Mouse (Mus musculus) MEL (cell line): ENCODE measurements around the gene Spdef. TPM values are rescaled to one million over a fixed set of nuclear protein-coding genes. Genes with fewer than 3 reads are reported as not detected.
A peak's percentile ranks its signal among the peaks of the same experiment; 100 is the strongest.

ENCODE experiments used
- DNase-seq: peaks from one replicate; pipeline ENCODE4 v3.0.0; 2011; ENCODE audit warnings: low read depth, low spot score
- H3K27ac ChIP-seq: 2 replicates; pipeline ENCODE4 v1.5.1; 2012; ENCODE audit warnings: low read depth, mild to moderate bottlenecking, control low read depth, low read length, moderate library complexity; ENCODE audit not compliant: control insufficient read depth
- H3K27me3 ChIP-seq, 2 experiments: fragments of 150-350 bp in 1 of 2; sonication (generic) in 1 of 2; 2 replicates each; pipeline ENCODE4 v1.6.1; 2012; ENCODE audit warnings: low read length in 2 of 2, mild to moderate bottlenecking in 2 of 2, improper control_type of control experiment in 1 of 2, moderate library complexity in 1 of 2; ENCODE audit not compliant: insufficient read depth in 2 of 2, control insufficient read depth in 1 of 2
- H3K36me3 ChIP-seq, 2 experiments: 2 replicates each; pipeline ENCODE4 v1.6.1; 2012 to 2014; ENCODE audit warnings: low read length in 2 of 2, improper control_type of control experiment in 1 of 2, inconsistent platforms in 1 of 2, mild to moderate bottlenecking in 1 of 2; ENCODE audit not compliant: insufficient read depth in 2 of 2, control insufficient read depth in 1 of 2
- H3K4me1 ChIP-seq, 2 experiments: fragments of 150-350 bp in 1 of 2; sonication (generic) in 1 of 2; 2 replicates each; pipeline ENCODE4 v1.6.1; 2012; ENCODE audit warnings: low read length in 2 of 2, improper control_type of control experiment in 1 of 2, mild to moderate bottlenecking in 1 of 2; ENCODE audit not compliant: insufficient read depth in 2 of 2, control insufficient read depth in 1 of 2
- H3K4me3 ChIP-seq, 2 experiments: fragments of 150-350 bp in 1 of 2; sonication (generic) in 1 of 2; 2 replicates each; pipeline ENCODE4 v1.5.1; 2012; ENCODE audit warnings: low read depth in 2 of 2, low read length in 2 of 2, mild to moderate bottlenecking in 2 of 2, moderate library complexity in 2 of 2, control low read depth in 1 of 2, improper control_type of control experiment in 1 of 2; ENCODE audit not compliant: control insufficient read depth in 1 of 2, insufficient read depth in 1 of 2
- H3K79me2 ChIP-seq: 2 replicates; pipeline ENCODE4 v1.6.1; 2012; ENCODE audit warnings: mild to moderate bottlenecking, low read length, moderate library complexity; ENCODE audit not compliant: control insufficient read depth, poor library complexity, insufficient read depth
- H3K9ac ChIP-seq: 2 replicates; pipeline ENCODE4 v1.6.1; 2012; ENCODE audit warnings: low read depth, mild to moderate bottlenecking, control low read depth, low read length, moderate library complexity; ENCODE audit not compliant: control insufficient read depth, poor library complexity, severe bottlenecking
- H3K9me3 ChIP-seq: fragments of 150-350 bp; sonication (generic); replicated peaks from 2 replicates; pipeline ENCODE4 v1.6.1; 2012; ENCODE audit warnings: mild to moderate bottlenecking, low read length, improper control_type of control experiment, moderate library complexity; ENCODE audit not compliant: insufficient read depth
- BHLHE40 ChIP-seq: IDR thresholded peaks from 2 replicates; pipeline ENCODE4 v1.6.1; 2012; ENCODE audit warnings: low read depth, mild to moderate bottlenecking, inconsistent platforms, low read length, improper control_type of control experiment, borderline replicate concordance
- CHD2 ChIP-seq: IDR thresholded peaks from 2 replicates; pipeline ENCODE4 v1.6.1; 2011; ENCODE audit warnings: low read length, improper control_type of control experiment
- CTCF ChIP-seq, 3 experiments: IDR thresholded peaks in 2 of 3; conservative IDR thresholded peaks in 1 of 3; 2 replicates each; pipeline ENCODE4 v1.5.1; 2011 to 2012; ENCODE audit warnings: low read length in 3 of 3, low read depth in 2 of 3, mild to moderate bottlenecking in 2 of 3, improper control_type of control experiment in 1 of 3, inconsistent platforms in 1 of 3, mixed read lengths in 1 of 3, moderate library complexity in 1 of 3; ENCODE audit not compliant: control insufficient read depth in 1 of 3, insufficient read depth in 1 of 3, poor library complexity in 1 of 3, severe bottlenecking in 1 of 3
- E2F4 ChIP-seq: IDR thresholded peaks from 2 replicates; pipeline ENCODE4 v1.6.1; 2011; ENCODE audit warnings: low read depth, low read length, improper control_type of control experiment, borderline replicate concordance
- EP300 ChIP-seq, 2 experiments: IDR thresholded peaks; 2 replicates each; pipeline ENCODE4 v1.6.1; 2011; ENCODE audit warnings: improper control_type of control experiment in 2 of 2, low read length in 2 of 2, low read depth in 1 of 2, mild to moderate bottlenecking in 1 of 2
- ETS1 ChIP-seq: IDR thresholded peaks from 2 replicates; pipeline ENCODE4 v1.6.1; 2012; ENCODE audit warnings: low read depth, mild to moderate bottlenecking, inconsistent platforms, low read length, improper control_type of control experiment, moderate library complexity
- GABPA ChIP-seq: IDR thresholded peaks from 2 replicates; pipeline ENCODE4 v1.6.1; 2012; ENCODE audit warnings: low read depth, mild to moderate bottlenecking, inconsistent platforms, low read length, improper control_type of control experiment, moderate library complexity
- GATA1 ChIP-seq: IDR thresholded peaks from 2 replicates; pipeline ENCODE4 v1.6.1; 2011; ENCODE audit warnings: low read depth, low read length, improper control_type of control experiment
- JUND ChIP-seq: IDR thresholded peaks from 2 replicates; pipeline ENCODE4 v1.6.1; 2011; ENCODE audit warnings: low read depth, mild to moderate bottlenecking, improper control_type of control experiment, low read length
- KAT2A ChIP-seq: conservative IDR thresholded peaks from 2 replicates; pipeline ENCODE4 v1.6.1; 2012; ENCODE audit warnings: low read depth, low read length, improper control_type of control experiment, inconsistent platforms
- MAFK ChIP-seq: IDR thresholded peaks from 2 replicates; pipeline ENCODE4 v1.6.1; 2011; ENCODE audit warnings: low read depth, mild to moderate bottlenecking, low read length, improper control_type of control experiment, borderline replicate concordance
- MAZ ChIP-seq: IDR thresholded peaks from 2 replicates; pipeline ENCODE4 v1.6.1; 2012; ENCODE audit warnings: low read depth, mild to moderate bottlenecking, inconsistent platforms, low read length, improper control_type of control experiment
- MEF2A ChIP-seq: IDR thresholded peaks from 2 replicates; pipeline ENCODE4 v1.6.1; 2014; ENCODE audit warnings: low read depth, mild to moderate bottlenecking, inconsistent platforms, low read length, improper control_type of control experiment; ENCODE audit not compliant: poor library complexity, insufficient replicate concordance, severe bottlenecking; ENCODE audit errors: extremely low read depth
- NELFE ChIP-seq: IDR thresholded peaks from 2 replicates; pipeline ENCODE4 v1.6.1; 2011; ENCODE audit warnings: low read depth, low read length, improper control_type of control experiment
- NRF1 ChIP-seq: IDR thresholded peaks from 2 replicates; pipeline ENCODE4 v1.6.1; 2014; ENCODE audit warnings: low read depth, mild to moderate bottlenecking, inconsistent platforms, low read length, improper control_type of control experiment, moderate library complexity; ENCODE audit not compliant: poor library complexity, insufficient read depth, severe bottlenecking
- POLR2AphosphoS5 ChIP-seq: IDR thresholded peaks from 2 replicates; pipeline ENCODE4 v1.6.1; 2012; ENCODE audit warnings: low read depth, borderline replicate concordance, mild to moderate bottlenecking, inconsistent platforms, low read length, moderate library complexity, mixed read lengths
- RAD21 ChIP-seq: IDR thresholded peaks from 2 replicates; pipeline ENCODE4 v1.6.1; 2011; ENCODE audit warnings: mild to moderate bottlenecking, low read depth, low read length, improper control_type of control experiment
- RCOR1 ChIP-seq: IDR thresholded peaks from 2 replicates; pipeline ENCODE4 v1.6.1; 2012; ENCODE audit warnings: low read depth, mild to moderate bottlenecking, inconsistent platforms, low read length, improper control_type of control experiment
- SIN3A ChIP-seq: IDR thresholded peaks from 2 replicates; pipeline ENCODE4 v1.6.1; 2012; ENCODE audit warnings: low read length, improper control_type of control experiment, inconsistent platforms
- SMC3 ChIP-seq: IDR thresholded peaks from 2 replicates; pipeline ENCODE4 v1.6.1; 2011; ENCODE audit warnings: low read depth, low read length, improper control_type of control experiment
- TAL1 ChIP-seq: IDR thresholded peaks from 2 replicates; pipeline ENCODE4 v1.6.1; 2012; ENCODE audit warnings: mild to moderate bottlenecking, inconsistent platforms, low read length, moderate library complexity, mixed read lengths
- TBP ChIP-seq: IDR thresholded peaks from 2 replicates; pipeline ENCODE4 v1.8.0; 2011; ENCODE audit warnings: low read depth, low read length, improper control_type of control experiment
- ZC3H11A ChIP-seq: IDR thresholded peaks from 2 replicates; pipeline ENCODE4 v1.6.1; 2012; ENCODE audit warnings: low read depth, mild to moderate bottlenecking, inconsistent platforms, low read length, improper control_type of control experiment
- ZKSCAN1 ChIP-seq: IDR thresholded peaks from 2 replicates; pipeline ENCODE4 v1.6.1; 2012; ENCODE audit warnings: low read depth, mild to moderate bottlenecking, inconsistent platforms, low read length, improper control_type of control experiment, moderate library complexity
- ZNF384 ChIP-seq: IDR thresholded peaks from 2 replicates; pipeline ENCODE4 v1.6.1; 2012; ENCODE audit warnings: low read depth, mild to moderate bottlenecking, inconsistent platforms, low read length, improper control_type of control experiment
- polyA plus RNA-seq, 2 experiments: library from polyadenylated mRNA; stranded (reverse) in 1 of 2; unstranded in 1 of 2; fragments of >175 nt in 1 of 2; fragments of >200 nt in 1 of 2; gene quantifications; 2 replicates each; pipeline versions ENCODE4 v1.2.1 to v1.2.4; 2012; ENCODE audit warnings: low replicate concordance in 2 of 2, low read depth in 1 of 2; ENCODE audit not compliant: insufficient read length in 2 of 2, insufficient read depth in 1 of 2, missing spikeins in 1 of 2
- total RNA-seq: library from RNA; depleted of rRNA; stranded (reverse); fragments of 300-350 nt; gene quantifications from 2 replicates; pipeline ENCODE4 v1.2.3, GENCODE M21; 2012

The Spdef gene
- total and polyA plus RNA-seq, 3 experiments, result 0.11 TPM; not detected in 2

DNA sequence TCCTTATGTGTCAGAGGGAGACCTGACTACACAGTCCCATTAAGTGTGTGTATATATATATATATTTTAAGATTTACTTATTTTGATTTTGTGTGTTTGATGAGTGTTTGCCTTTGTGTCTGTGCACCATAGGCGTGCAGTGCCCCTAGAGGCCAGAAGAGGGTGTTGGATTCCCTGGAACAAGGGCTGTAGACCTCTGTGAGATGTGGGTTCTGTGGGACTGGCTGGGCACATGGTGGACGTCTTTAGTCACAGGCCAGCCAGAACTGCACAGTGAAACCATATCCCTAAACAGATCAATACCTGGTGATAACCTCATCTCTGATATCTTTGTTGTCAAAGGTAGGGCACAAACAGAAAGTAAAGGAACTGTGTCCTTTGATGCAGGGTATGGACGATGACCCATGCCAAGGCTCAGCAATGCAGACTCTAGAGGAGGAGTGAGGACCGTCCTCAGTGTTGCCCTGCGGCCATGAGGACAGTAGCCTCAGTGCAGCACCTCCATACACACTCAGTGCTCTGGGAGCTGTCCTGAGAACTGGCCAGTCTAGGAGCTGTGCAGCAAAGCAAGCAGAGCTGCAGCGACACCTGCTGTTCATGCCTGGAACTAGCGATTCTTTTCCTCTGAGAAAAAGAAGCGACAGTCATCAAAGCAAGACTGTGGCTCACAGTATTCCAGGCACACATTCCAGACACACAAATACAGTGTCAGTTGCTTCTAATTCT is 40.2 kb upstream of the Spdef start:
- Histone ChIP-seq H3K27ac (no peak overlapping the region), H3K27me3 (no peaks in the 10 kb centered on the region), H3K9ac (no peak overlapping the region), H3K36me3 (peaks cover 0 to 20% of the 10 kb centered on the region in 2 experiments; a peak in 2 of 4 replicates), H3K4me3 (no peak overlapping the region), H3K9me3 (no peaks in the 10 kb centered on the region), H3K4me1 (no peaks in the 10 kb centered on the region), H3K79me2 (no peaks in the 10 kb centered on the region)
- peak; percentile 63 for DNase-seq
- TF ChIP-seq CTCF (IDR thresholded peaks at IDR 0.05 in 2 of 3, conservative IDR thresholded peaks at IDR 0.05 in 1 of 3; ENCODE audit: control insufficient read depth in 1 of 3, insufficient read depth in 1 of 3, low read depth in 2 of 3, low read length in 3 of 3, poor library complexity in 1 of 3, severe bottlenecking in 1 of 3) (peak; percentile 73 to 93 (median 84)), RAD21 (peak; percentile 49), ZC3H11A (no peak), SMC3 (peak; percentile 54)

- Histone ChIP-seq H3K9me3 (no peaks in the 10 kb centered on the region), H3K36me3 (peaks cover 0 to 20% of the 10 kb centered on the region in 2 experiments; a peak in 2 of 4 replicates), H3K79me2 (no peaks in the 10 kb centered on the region), H3K4me3 (no peak overlapping the region), H3K27ac (no peak overlapping the region), H3K27me3 (no peaks in the 10 kb centered on the region), H3K9ac (no peak overlapping the region), H3K4me1 (no peaks in the 10 kb centered on the region)
- DNase-seq, result no peak
- no peak for TF ChIP-seq NELFE
- no peak for TF ChIP-seq ZNF384
- TF ChIP-seq TAL1, result no peak
- no peak for TF ChIP-seq BHLHE40
- TF ChIP-seq KAT2A, result no peak
- TF ChIP-seq CHD2, result no peak
- no peak for TF ChIP-seq GABPA
- no peak for TF ChIP-seq RCOR1
- no peak for TF ChIP-seq ETS1
- no peak for TF ChIP-seq MAFK
Measured at GRCm38 (mm10) chr17:27767543-27767942, 38.8 kb upstream of the Spdef start.

- Histone ChIP-seq H3K9ac (no peak overlapping the region), H3K79me2 (no peaks in the 10 kb centered on the region), H3K36me3 (peaks cover 0 to 20% of the 10 kb centered on the region in 2 experiments; a peak in 2 of 4 replicates), H3K4me3 (no peak overlapping the region), H3K9me3 (no peaks in the 10 kb centered on the region), H3K27ac (no peak overlapping the region), H3K4me1 (no peaks in the 10 kb centered on the region), H3K27me3 (no peaks in the 10 kb centered on the region)
- DNase-seq, result peak; percentile 21
- TF ChIP-seq TBP (no peak), GABPA (no peak), BHLHE40 (no peak), E2F4 (no peak), TAL1 (no peak), EP300 (IDR thresholded peaks at IDR 0.05; ENCODE audit: low read depth in 1 of 2, low read length in 2 of 2) (no peak), GATA1 (no peak), SIN3A (no peak), CHD2 (no peak), MEF2A (no peak), NRF1 (no peak), POLR2AphosphoS5 (no peak), ZKSCAN1 (no peak), SMC3 (no peak), ZNF384 (no peak), MAZ (no peak), JUND (no peak)
Measured at GRCm38 (mm10) chr17:27767120-27767519, 38.4 kb upstream of the Spdef start.
